Mouse (Mus musculus) bone marrow macrophage, adult 2 months (primary cell): ENCODE data around the gene Nap1l4.

Experiments
- CTCF ChIP-seq: IDR thresholded peaks from 2 replicates; pipeline ENCODE4 v1.5.1; 2012; ENCODE audit warnings: low read depth, mild to moderate bottlenecking, low read length, moderate library complexity
- POLR2A ChIP-seq: IDR thresholded peaks from 2 replicates; pipeline ENCODE4 v1.6.1; 2012; ENCODE audit warnings: mild to moderate bottlenecking, low read depth, low read length, borderline replicate concordance

DNA sequence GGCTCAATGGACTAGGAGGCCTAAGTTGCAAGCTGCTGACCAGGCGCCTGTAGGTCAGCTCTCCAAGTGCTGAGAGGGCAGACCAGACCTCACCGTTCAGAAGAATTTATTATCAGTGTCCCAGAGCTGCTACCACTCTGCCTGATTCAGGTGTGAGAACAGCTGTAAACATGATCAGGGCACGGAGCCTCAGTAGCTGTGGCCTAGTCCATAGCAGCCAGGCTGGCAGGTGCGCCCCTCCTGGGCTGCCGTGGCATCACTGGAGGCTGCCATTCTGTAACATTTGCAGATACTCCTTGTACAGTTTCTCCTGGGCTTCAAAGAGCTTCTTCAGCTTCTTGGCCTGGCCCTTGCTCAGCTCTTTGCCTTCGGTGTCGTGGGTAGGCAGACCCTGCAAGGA lies 8.7 kb upstream of the Nap1l4 start:
- no peak for TF ChIP-seq CTCF
- no peak for TF ChIP-seq POLR2A
